Mouse (Mus musculus) layer of hippocampus, postnatal 36 days (tissue): ENCODE data around the gene Zbtb1. TPM values are rescaled to one million over a fixed set of nuclear protein-coding genes. Genes with fewer than 3 reads are reported as not detected.

Source experiments
- total RNA-seq, 2 experiments: library from RNA; stranded (reverse); gene quantifications; 2 replicates each; pipeline ENCODE4 v1.2.3; 2021

The Zbtb1 gene
- total RNA-seq, 2 experiments from 2014 or later = 7.3 to 8.7 TPM

Other genes starting within 250 kb of the Zbtb1 start
- gene Esr2, start 193.0 kb upstream of the Zbtb1 start, total RNA-seq = under 1 TPM; 0.13 to 0.25 TPM
- not detected for gene Tex21, start 123.5 kb upstream of the Zbtb1 start, total RNA-seq
- gene Mthfd1, start 115.0 kb upstream of the Zbtb1 start, total RNA-seq = 10 to 100 TPM; 46.1 to 47.3 TPM
- gene Akap5, start 45.4 kb upstream of the Zbtb1 start, total RNA-seq = 10 to 100 TPM; 56.5 to 58.3 TPM
- gene Zbtb25, start 664 bp upstream of the Zbtb1 start, total RNA-seq = 10 to 100 TPM; 15.7 to 22.1 TPM
- 100 to 1,000 TPM; 109 to 116 TPM for gene Hspa2, start 33.9 kb downstream of the Zbtb1 start, total RNA-seq
- 1 to 10 TPM; 1.7 to 1.8 TPM for gene Ppp1r36, start 47.3 kb downstream of the Zbtb1 start, total RNA-seq
- 10 to 100 TPM; 22.9 to 23.2 TPM for gene Plekhg3, start 160.6 kb downstream of the Zbtb1 start, total RNA-seq